Mouse (Mus musculus) MEL (cell line): ENCODE data around the gene Ccl17.

ENCODE experiments used
- CTCF ChIP-seq, 3 experiments: IDR thresholded peaks in 2 of 3; conservative IDR thresholded peaks in 1 of 3; 2 replicates each; pipeline ENCODE4 v1.5.1; 2011 to 2012; ENCODE audit warnings: low read length in 3 of 3, low read depth in 2 of 3, mild to moderate bottlenecking in 2 of 3, improper control_type of control experiment in 1 of 3, inconsistent platforms in 1 of 3, mixed read lengths in 1 of 3, moderate library complexity in 1 of 3; ENCODE audit not compliant: control insufficient read depth in 1 of 3, insufficient read depth in 1 of 3, poor library complexity in 1 of 3, severe bottlenecking in 1 of 3
- E2F4 ChIP-seq: IDR thresholded peaks from 2 replicates; pipeline ENCODE4 v1.6.1; 2011; ENCODE audit warnings: low read depth, low read length, improper control_type of control experiment, borderline replicate concordance
- HCFC1 ChIP-seq: IDR thresholded peaks from 2 replicates; pipeline ENCODE4 v1.6.1; 2012; ENCODE audit warnings: low read depth, mild to moderate bottlenecking, inconsistent platforms, low read length, improper control_type of control experiment, moderate library complexity
- POLR2A ChIP-seq, 2 experiments: IDR thresholded peaks; 2 replicates each; pipeline ENCODE4 v1.6.1; 2011 to 2012; ENCODE audit warnings: low read length in 2 of 2, mild to moderate bottlenecking in 2 of 2, control low read depth in 1 of 2, improper control_type of control experiment in 1 of 2, low read depth in 1 of 2, moderate library complexity in 1 of 2; ENCODE audit not compliant: control insufficient read depth in 1 of 2, insufficient read depth in 1 of 2, poor library complexity in 1 of 2
- SMC3 ChIP-seq: IDR thresholded peaks from 2 replicates; pipeline ENCODE4 v1.6.1; 2011; ENCODE audit warnings: low read depth, low read length, improper control_type of control experiment
- TBP ChIP-seq: IDR thresholded peaks from 2 replicates; pipeline ENCODE4 v1.8.0; 2011; ENCODE audit warnings: low read depth, low read length, improper control_type of control experiment
- ZC3H11A ChIP-seq: IDR thresholded peaks from 2 replicates; pipeline ENCODE4 v1.6.1; 2012; ENCODE audit warnings: low read depth, mild to moderate bottlenecking, inconsistent platforms, low read length, improper control_type of control experiment

GRCm38 (mm10) chr8:94825170-94825569 is 14.9 kb downstream of the Ccl17 start:
- no peak for TF ChIP-seq POLR2A (IDR thresholded peaks at IDR 0.05; ENCODE audit: control insufficient read depth in 1 of 2, insufficient read depth in 1 of 2, low read depth in 1 of 2, low read length in 2 of 2, poor library complexity in 1 of 2)
- TF ChIP-seq HCFC1, result no peak
- no peak for TF ChIP-seq CTCF (IDR thresholded peaks at IDR 0.05 in 2 of 3, conservative IDR thresholded peaks at IDR 0.05 in 1 of 3; ENCODE audit: control insufficient read depth in 1 of 3, insufficient read depth in 1 of 3, low read depth in 2 of 3, low read length in 3 of 3, poor library complexity in 1 of 3, severe bottlenecking in 1 of 3)
- TF ChIP-seq SMC3, result no peak
- TF ChIP-seq ZC3H11A, result no peak
- TF ChIP-seq TBP, result no peak
- TF ChIP-seq E2F4, result no peak
